Mouse (Mus musculus) neural tube, embryonic 11.5 days (tissue): ENCODE data around the gene D17H6S53E. TPM values are rescaled to one million over a fixed set of nuclear protein-coding genes. Genes with fewer than 3 reads are reported as not detected.

ENCODE experiments used
- ATAC-seq: fragments of 200-750 bp; cut with Nextera tagmentation; 2 replicates; pipeline ENCODE4 v1.8.0; 2017; ENCODE audit warnings: moderate number of reproducible peaks, mild to moderate bottlenecking, moderate TSS enrichment, moderate library complexity; ENCODE audit not compliant: insufficient read depth, low FRiP score, low TSS enrichment
- DNase-seq: peaks from one replicate; pipeline ENCODE4 v3.0.0-alpha.2; 2015; ENCODE audit warnings: low spot score
- H3K27ac ChIP-seq: fragments of 300-500 bp; sonication (generic); 2 replicates; pipeline ENCODE4 v1.5.1; 2014; ENCODE audit warnings: low read depth, mild to moderate bottlenecking, low read length
- H3K27me3 ChIP-seq: fragments of 300-500 bp; sonication (generic); 2 replicates; pipeline ENCODE4 v1.6.1; 2014; ENCODE audit warnings: mild to moderate bottlenecking, low read length, mixed read lengths; ENCODE audit not compliant: control insufficient read depth, insufficient read depth
- H3K36me3 ChIP-seq: fragments of 300-500 bp; sonication (generic); 2 replicates; pipeline ENCODE4 v1.6.1; 2014; ENCODE audit warnings: mild to moderate bottlenecking, low read length, moderate library complexity, mixed read lengths; ENCODE audit not compliant: control insufficient read depth, insufficient read depth
- H3K4me1 ChIP-seq: fragments of 300-500 bp; sonication (generic); 2 replicates; pipeline ENCODE4 v1.6.1; 2014; ENCODE audit warnings: low read length, mixed read lengths; ENCODE audit not compliant: control insufficient read depth, insufficient read depth
- H3K4me2 ChIP-seq: fragments of 300-500 bp; sonication (generic); 2 replicates; pipeline ENCODE4 v1.6.1; 2014; ENCODE audit warnings: low read depth, mild to moderate bottlenecking, moderate library complexity
- H3K4me3 ChIP-seq: fragments of 300-500 bp; sonication (generic); 2 replicates; pipeline ENCODE4 v1.5.1; 2014; ENCODE audit warnings: low read depth, low read length
- H3K9ac ChIP-seq: fragments of 300-500 bp; sonication (generic); 2 replicates; pipeline ENCODE4 v1.6.1; 2014; ENCODE audit warnings: mild to moderate bottlenecking, low read length
- H3K9me3 ChIP-seq: fragments of 300-500 bp; sonication (generic); 2 replicates; pipeline ENCODE4 v1.6.1; 2016; ENCODE audit warnings: low read length; ENCODE audit not compliant: control insufficient read depth
- WGBS: fragments of 180-500 bp; shearing (Covaris S2); extraction: QIAGEN DNeasy Blood & Tissue Kit; methylation state at CpG from one replicate; pipeline ENCODE4 v1.1.7; 2014; 5-methylcytosine and 5-hydroxymethylcytosine counted together
- polyA plus RNA-seq: library from polyadenylated mRNA; unstranded; fragments of >200 nt; fragmentation: Nextera tagmentation; extraction: Ambion mirVana; gene quantifications from 2 replicates; pipeline ENCODE4 v1.2.1, GENCODE M21; 2014

The D17H6S53E gene
- polyA plus RNA-seq, 1 experiment from 2014 or later: 7.0 TPM

DNA sequence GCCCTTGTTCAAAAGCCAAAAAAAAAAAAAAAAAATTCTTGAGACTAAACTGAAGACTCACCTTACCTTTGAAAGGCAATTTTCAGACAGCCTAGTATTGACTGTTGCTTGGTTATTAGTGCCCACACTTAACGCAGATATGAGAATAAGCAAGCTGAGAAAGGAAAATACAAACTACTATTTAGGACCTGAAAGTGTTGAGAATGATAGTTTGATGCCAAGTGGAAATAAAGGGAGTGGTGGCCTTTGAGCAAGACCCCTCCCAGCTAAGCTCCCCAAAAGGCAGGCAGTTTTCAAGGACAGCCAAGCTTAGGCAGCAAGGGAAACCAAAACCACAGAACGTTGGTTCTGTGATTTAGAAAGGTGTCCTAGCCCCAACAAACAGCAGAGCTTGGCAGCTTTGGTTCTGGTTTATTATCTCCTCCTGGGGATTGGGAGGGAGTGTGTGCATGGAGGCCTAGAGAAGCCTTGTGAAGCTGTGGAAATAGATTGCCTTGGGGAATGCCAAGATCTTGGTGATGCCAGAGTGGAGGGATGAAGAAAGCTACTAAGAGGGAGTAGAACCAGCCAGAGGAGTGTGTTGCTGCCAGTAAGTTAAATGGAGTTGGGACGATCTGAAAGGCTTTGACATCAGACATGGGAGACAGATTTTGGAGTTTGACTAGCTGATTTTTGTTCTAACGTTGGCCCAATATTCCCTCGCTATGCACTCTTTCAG is 21.9 kb downstream of the D17H6S53E start:
- H3K4me2 ChIP-seq: no peak overlapping the region
- no peak overlapping the region for H3K4me3 ChIP-seq
- H3K27ac ChIP-seq: no peak overlapping the region
- no peaks in the 10 kb centered on the region for H3K9me3 ChIP-seq
- 72% methylated on average over 5 of the region's 5 CpGs for WGBS
- H3K4me1 ChIP-seq: no peaks in the 10 kb centered on the region
- H3K36me3 ChIP-seq: peaks cover 55% of the 10 kb centered on the region
- H3K9ac ChIP-seq: no peak overlapping the region
- peak; percentile 29 for DNase-seq
- H3K27me3 ChIP-seq: no peaks in the 10 kb centered on the region
- ATAC-seq: no peak

DNA sequence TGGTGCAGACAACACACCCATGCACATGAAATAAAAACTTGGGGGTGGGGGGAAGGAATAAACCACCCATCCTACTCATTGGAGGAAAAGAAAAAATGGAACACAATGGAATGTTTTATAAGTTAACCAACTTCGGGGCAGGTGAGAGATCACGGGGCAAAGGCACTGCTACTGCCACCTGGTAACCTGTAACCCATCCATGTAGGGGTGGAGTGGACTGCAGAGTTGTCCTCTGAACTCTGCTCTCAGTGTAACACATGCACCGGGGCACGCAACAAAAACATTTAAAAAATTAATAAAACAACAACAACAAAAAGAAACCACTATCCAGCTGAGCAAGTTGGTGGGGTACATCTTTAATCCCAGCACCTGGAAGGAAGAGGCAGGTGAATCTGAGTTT is 25.9 kb downstream of the D17H6S53E start:
- Histone ChIP-seq H3K4me2 (no peak overlapping the region), H3K4me3 (no peak overlapping the region), H3K36me3 (peaks cover 69% of the 10 kb centered on the region), H3K4me1 (no peaks in the 10 kb centered on the region), H3K9ac (no peak overlapping the region), H3K27ac (no peak overlapping the region), H3K27me3 (no peaks in the 10 kb centered on the region), H3K9me3 (no peaks in the 10 kb centered on the region)
- 97% methylated on average over 4 of the region's 4 CpGs for WGBS
- ATAC-seq: no peak
- DNase-seq: no peak

DNA sequence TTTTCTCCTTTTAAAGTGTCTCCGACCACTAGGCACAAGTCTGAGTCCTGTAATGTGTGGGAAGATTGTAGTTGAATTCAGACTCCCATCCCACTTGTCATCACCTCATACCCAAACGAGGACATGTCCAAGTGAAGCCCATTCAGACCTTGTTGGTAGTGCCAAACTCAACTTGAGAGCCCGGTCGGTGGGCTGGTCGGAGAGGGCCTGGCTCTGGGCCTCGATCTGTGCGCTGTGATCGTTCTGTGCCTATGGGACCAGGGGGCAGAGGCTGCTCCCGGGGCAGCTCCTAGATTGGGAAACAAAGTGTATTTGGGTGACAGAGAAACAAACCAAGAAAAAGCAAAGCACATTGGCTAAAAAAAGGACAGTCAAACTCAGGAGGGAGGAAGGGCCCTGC is 26.9 kb downstream of the D17H6S53E start:
- H3K4me2 ChIP-seq: no peak overlapping the region
- no peak overlapping the region for H3K9ac ChIP-seq
- 93% methylated on average over 9 of the region's 9 CpGs for WGBS
- H3K27ac ChIP-seq: no peak overlapping the region
- H3K36me3 ChIP-seq: peaks cover 79% of the 10 kb centered on the region
- no peaks in the 10 kb centered on the region for H3K4me1 ChIP-seq
- ATAC-seq (no peak), DNase-seq (no peak)
- H3K27me3 ChIP-seq: no peaks in the 10 kb centered on the region
- no peaks in the 10 kb centered on the region for H3K9me3 ChIP-seq
- no peak overlapping the region for H3K4me3 ChIP-seq

DNA sequence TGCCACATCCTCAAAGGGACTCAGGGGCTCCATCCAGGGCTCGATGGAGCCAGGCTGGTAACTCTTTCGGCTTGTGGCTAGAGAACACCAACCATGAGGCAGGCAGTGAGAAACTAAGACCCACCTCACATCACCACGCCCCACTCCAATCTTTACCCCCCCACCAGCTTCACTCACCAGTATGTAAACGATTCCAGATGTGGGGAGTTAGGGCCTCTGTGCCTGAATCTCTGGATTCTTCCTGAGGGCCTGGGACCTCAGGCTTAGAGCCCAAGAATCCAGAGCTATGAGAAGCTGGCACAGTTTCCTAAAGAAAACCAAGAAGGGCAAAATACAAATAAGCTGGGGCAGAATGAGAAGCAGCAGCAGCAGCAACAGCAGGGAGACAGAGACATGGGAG is 27.8 kb downstream of the D17H6S53E start:
- Histone ChIP-seq H3K9me3 (no peaks in the 10 kb centered on the region), H3K9ac (no peak overlapping the region), H3K4me2 (no peak overlapping the region), H3K4me3 (no peak overlapping the region), H3K4me1 (no peaks in the 10 kb centered on the region), H3K36me3 (peaks cover 87% of the 10 kb centered on the region), H3K27me3 (no peaks in the 10 kb centered on the region), H3K27ac (no peak overlapping the region)
- DNase-seq (no peak), ATAC-seq (no peak)
- WGBS: 88% methylated on average over 4 of the region's 4 CpGs

DNA sequence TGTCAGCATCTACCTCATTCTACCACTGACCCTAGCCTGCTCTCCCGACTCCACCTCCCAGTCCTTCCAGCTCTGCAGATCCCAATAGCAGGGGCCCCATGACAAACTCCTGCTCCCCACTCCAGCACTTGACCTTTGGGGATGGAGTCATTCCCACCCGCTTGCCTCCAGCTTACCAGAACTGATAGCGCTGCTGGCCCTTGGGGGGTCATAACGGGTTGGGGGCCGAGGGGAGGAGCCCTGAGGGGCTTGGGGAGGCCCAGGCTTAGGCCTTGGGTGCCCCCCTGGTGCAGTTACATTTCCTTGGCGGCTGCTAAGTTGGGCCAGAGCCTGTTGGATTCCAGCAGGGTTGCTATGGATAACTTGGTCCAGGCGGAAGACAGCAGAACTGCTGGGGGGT is 28.4 kb downstream of the D17H6S53E start:
- H3K36me3 ChIP-seq: peaks cover 89% of the 10 kb centered on the region
- DNase-seq (no peak), ATAC-seq (no peak)

DNA sequence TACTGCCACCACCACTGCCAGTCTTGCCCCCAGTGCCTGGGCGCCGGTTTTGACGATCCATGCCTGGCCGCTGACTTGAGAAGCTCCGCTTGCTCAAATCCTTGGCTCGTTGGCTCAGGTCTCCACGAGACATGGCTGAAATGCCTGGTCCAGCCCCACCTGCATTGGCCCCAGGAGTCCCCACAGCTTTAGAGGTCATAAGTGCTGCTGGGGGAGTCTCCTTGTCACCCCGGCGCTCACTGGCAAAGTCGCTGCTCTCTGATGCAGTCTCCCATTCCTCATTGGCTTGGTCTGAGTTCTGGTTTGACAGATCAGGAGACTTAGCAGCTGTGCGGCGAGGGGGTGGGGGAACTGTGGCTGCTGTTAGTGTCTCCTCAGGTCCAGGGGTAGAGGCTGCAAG is 29.3 kb downstream of the D17H6S53E start:
- Histone ChIP-seq H3K27ac (no peak overlapping the region), H3K27me3 (no peaks in the 10 kb centered on the region), H3K4me2 (no peak overlapping the region), H3K4me1 (no peaks in the 10 kb centered on the region), H3K36me3 (peaks cover 90% of the 10 kb centered on the region), H3K9ac (no peak overlapping the region), H3K9me3 (no peaks in the 10 kb centered on the region), H3K4me3 (no peak overlapping the region)
- DNase-seq: no peak
- no peak for ATAC-seq
- WGBS: 94% methylated on average over 12 of the region's 12 CpGs

More for the DNA sequence above, 28.4 kb downstream of the D17H6S53E start:
- 82% methylated on average over 7 of the region's 7 CpGs for WGBS
- Histone ChIP-seq H3K9me3 (no peaks in the 10 kb centered on the region), H3K4me3 (no peak overlapping the region), H3K4me2 (no peak overlapping the region), H3K27me3 (no peaks in the 10 kb centered on the region), H3K9ac (no peak overlapping the region), H3K4me1 (no peaks in the 10 kb centered on the region), H3K27ac (no peak overlapping the region)

DNA sequence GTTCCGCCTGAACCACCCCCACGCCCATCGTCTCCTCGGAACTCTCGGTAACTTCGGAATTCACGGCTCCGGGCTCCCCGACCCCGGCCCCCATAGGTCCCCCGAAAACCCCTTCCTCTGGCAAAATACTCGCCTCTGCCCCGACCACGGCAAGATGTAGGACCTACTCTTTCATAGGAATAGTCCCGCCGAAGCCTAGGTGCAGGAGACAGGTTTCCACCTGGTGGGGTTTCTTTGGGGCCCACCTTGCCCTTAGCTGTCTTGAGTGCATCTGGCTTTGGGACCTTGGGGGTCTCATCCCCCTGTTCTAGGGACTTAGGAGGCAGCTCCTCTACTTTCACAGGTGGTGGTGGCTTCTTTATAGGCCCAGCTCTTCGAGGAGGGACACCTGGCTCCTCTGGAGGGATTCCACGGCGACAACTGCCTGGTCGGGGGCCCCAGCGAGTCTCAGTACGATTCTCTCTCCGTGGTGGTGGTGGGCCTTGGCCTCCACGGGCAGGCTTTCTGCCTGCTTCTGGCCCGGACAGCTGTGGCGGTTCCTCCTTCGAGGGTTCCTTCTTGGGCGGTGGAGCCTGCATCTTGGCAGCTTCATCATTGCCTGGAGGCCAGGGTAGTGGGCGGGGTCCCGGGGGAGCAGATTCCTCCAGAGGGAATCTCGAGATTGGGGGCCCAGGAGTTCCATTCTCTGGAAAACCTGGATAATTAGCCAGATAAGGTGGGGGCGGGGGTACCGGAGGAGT is 30.5 kb downstream of the D17H6S53E start:
- no peaks in the 10 kb centered on the region for H3K9me3 ChIP-seq
- no peaks in the 10 kb centered on the region for H3K27me3 ChIP-seq
- H3K27ac ChIP-seq: no peak overlapping the region
- H3K36me3 ChIP-seq: peaks cover 90% of the 10 kb centered on the region
- DNase-seq: no peak
- no peak overlapping the region for H3K4me3 ChIP-seq
- H3K4me2 ChIP-seq: no peak overlapping the region
- no peak for ATAC-seq
- no peak overlapping the region for H3K9ac ChIP-seq
- WGBS: 92% methylated on average over 33 of the region's 33 CpGs
- H3K4me1 ChIP-seq: no peaks in the 10 kb centered on the region

DNA sequence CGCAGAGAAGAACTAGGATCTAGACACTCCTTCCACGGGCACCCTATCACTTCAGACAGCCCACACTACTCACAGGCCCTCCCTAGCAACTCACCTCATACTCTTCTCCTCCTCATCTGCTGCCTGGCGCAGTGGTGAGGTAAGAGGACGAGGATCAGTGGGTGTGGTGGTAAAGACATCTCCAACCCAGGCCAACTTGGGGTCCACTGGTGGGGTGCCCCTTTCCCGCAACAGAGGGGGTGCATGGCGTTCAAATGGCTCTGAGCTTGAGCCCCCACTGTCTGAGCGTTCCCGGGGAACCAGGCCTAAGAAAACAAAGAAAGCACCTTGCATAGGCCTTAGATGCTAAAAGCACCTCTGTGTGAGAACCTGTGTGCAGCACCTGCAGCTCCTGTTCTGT is 31.1 kb downstream of the D17H6S53E start:
- DNase-seq (no peak), ATAC-seq (no peak)
- peaks cover 90% of the 10 kb centered on the region for H3K36me3 ChIP-seq
- H3K4me1 ChIP-seq: no peaks in the 10 kb centered on the region; the same call in 1 of the 2 replicates
- H3K9me3 ChIP-seq: no peaks in the 10 kb centered on the region
- no peak overlapping the region for H3K27ac ChIP-seq
- no peak overlapping the region for H3K9ac ChIP-seq
- no peak overlapping the region for H3K4me2 ChIP-seq
- H3K4me3 ChIP-seq: no peak overlapping the region
- no peaks in the 10 kb centered on the region for H3K27me3 ChIP-seq
- WGBS: 94% methylated on average over 8 of the region's 8 CpGs

DNA sequence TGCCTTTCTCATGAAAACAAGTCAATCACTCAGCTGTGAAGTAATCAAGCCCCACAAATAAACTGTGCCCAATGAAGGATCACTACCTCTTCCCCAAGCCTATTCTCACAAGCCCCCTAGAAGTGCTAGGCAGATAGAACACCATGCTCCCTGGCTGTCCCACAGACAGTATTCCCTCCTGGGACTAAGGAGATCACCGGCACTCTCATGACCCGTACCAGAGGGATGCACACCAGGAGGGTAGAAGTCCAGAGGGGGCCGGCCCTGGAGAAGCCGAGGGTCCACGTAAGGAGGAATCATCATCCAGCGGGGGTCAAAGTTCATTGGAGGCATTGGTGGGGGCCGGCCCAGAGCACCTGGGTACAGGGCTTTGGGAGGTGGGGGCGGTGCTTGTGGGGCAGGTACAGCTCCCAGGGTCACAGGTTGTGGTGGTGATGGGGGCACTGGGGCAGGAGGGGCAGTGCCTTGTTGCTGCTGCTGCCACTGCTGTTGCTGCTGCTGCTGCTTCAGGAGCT is 31.5 kb downstream of the D17H6S53E start:
- ATAC-seq (no peak), DNase-seq (no peak)
- Histone ChIP-seq H3K27ac (no peak overlapping the region), H3K36me3 (peaks cover 89% of the 10 kb centered on the region), H3K4me3 (no peak overlapping the region), H3K9ac (no peak overlapping the region), H3K27me3 (no peaks in the 10 kb centered on the region), H3K4me1 (peaks cover 3% of the 10 kb centered on the region), H3K4me2 (no peak overlapping the region), H3K9me3 (no peaks in the 10 kb centered on the region)
- 94% methylated on average over 8 of the region's 8 CpGs for WGBS
